Mouse (Mus musculus): ENCODE data around the gene Mylip.

DNA sequence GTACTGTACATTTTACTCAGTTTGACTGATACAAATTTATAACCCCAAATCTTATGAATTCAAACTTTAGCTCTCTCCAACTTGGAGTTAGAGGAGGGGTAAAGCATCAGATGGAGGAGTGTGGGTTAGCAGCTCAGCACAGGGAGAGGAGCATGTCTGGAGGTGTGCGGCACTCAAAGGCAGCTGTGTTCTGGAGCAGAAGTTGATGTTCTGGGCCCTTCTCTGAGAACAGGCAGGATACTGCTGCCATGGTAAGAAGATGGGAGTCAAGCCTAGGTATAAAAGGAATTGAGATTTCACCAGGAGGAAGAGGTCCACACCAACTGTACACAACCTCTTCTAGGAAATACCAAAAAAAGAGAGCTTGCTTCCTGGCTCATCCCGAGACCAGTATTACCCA is 17.1 kb upstream of the Mylip start:
- TF ChIP-seq CTCF (conservative IDR thresholded peaks at IDR 0.05; ENCODE audit: low read length) (no peak), NANOG (IDR thresholded peaks at IDR 0.05; ENCODE audit: borderline replicate concordance, low read length) (no peak), POU5F1 (IDR thresholded peaks at IDR 0.05; ENCODE audit: borderline replicate concordance, low read length) (no peak)

All from E14TG2a.4 (cell line).